Mouse (Mus musculus) ES-Bruce4 (cell line): ENCODE data around the gene BC025446. TPM values are rescaled to one million over a fixed set of nuclear protein-coding genes. Genes with fewer than 3 reads are reported as not detected.

ENCODE experiments used
- H3K27ac ChIP-seq: 2 replicates; pipeline ENCODE4 v1.5.1; 2012; ENCODE audit warnings: low read length, inconsistent platforms; ENCODE audit not compliant: insufficient read depth
- H3K27me3 ChIP-seq: 2 replicates; pipeline ENCODE4 v1.6.1; 2012; ENCODE audit warnings: mild to moderate bottlenecking, low read length, inconsistent platforms; ENCODE audit not compliant: control insufficient read depth, poor library complexity, insufficient read depth, severe bottlenecking
- H3K36me3 ChIP-seq: 2 replicates; pipeline ENCODE4 v1.6.1; 2012; ENCODE audit warnings: inconsistent platforms, mild to moderate bottlenecking, low read length, moderate library complexity; ENCODE audit not compliant: control insufficient read depth, poor library complexity, insufficient read depth, severe bottlenecking
- H3K4me1 ChIP-seq: one replicate; pipeline ENCODE4 v1.8.1; 2011; ENCODE audit warnings: low read length; ENCODE audit not compliant: control insufficient read depth, insufficient read depth
- H3K4me3 ChIP-seq: 2 replicates; pipeline ENCODE4 v1.5.1; 2011; ENCODE audit warnings: low read depth, mild to moderate bottlenecking, low read length
- H3K9ac ChIP-seq: 2 replicates; pipeline ENCODE4 v1.6.1; 2012; ENCODE audit warnings: low read depth, mild to moderate bottlenecking, inconsistent platforms; ENCODE audit not compliant: poor library complexity, severe bottlenecking
- H3K9me3 ChIP-seq: replicated peaks from 2 replicates; pipeline ENCODE4 v1.6.1; 2012; ENCODE audit warnings: mild to moderate bottlenecking, low read length, inconsistent platforms; ENCODE audit not compliant: control insufficient read depth, poor library complexity, insufficient read depth, severe bottlenecking
- CTCF ChIP-seq: IDR thresholded peaks from one replicate; pipeline ENCODE4 v1.8.1; 2011; ENCODE audit warnings: low read depth, low read length
- EP300 ChIP-seq: IDR thresholded peaks from 2 replicates; pipeline ENCODE4 v1.6.1; 2011; ENCODE audit warnings: low read depth, low read length; ENCODE audit not compliant: insufficient read depth
- POLR2A ChIP-seq: IDR thresholded peaks from one replicate; pipeline ENCODE4 v1.8.1; 2011; ENCODE audit warnings: low read length; ENCODE audit not compliant: insufficient read depth
- polyA plus RNA-seq: library from polyadenylated mRNA; stranded (reverse); fragments of >200 nt; gene quantifications from 2 replicates; pipeline ENCODE4 v1.2.4, GENCODE M21; 2011; ENCODE audit warnings: low read depth; ENCODE audit not compliant: missing spikeins, insufficient read depth, insufficient read length

The BC025446 gene
- polyA plus RNA-seq, 1 experiment = not detected

GRCm38 (mm10) chr15:75221942-75222341 lies 5.8 kb downstream of the BC025446 start:
- H3K36me3 ChIP-seq = no peaks in the 10 kb centered on the region
- H3K27me3 ChIP-seq = no peaks in the 10 kb centered on the region; the same call in 1 of the 2 replicates
- H3K4me3 ChIP-seq = no peak overlapping the region
- H3K4me1 ChIP-seq = no peaks in the 10 kb centered on the region
- H3K9ac ChIP-seq = no peak overlapping the region
- no peak overlapping the region for H3K27ac ChIP-seq
- peaks cover 19% of the 10 kb centered on the region for H3K9me3 ChIP-seq
- no peak for TF ChIP-seq POLR2A
- no peak for TF ChIP-seq CTCF
- TF ChIP-seq EP300 = no peak

- Histone ChIP-seq H3K27me3 (no peaks in the 10 kb centered on the region), H3K9ac (no peak overlapping the region), H3K36me3 (no peaks in the 10 kb centered on the region), H3K4me1 (no peaks in the 10 kb centered on the region), H3K4me3 (no peak overlapping the region), H3K27ac (no peak overlapping the region), H3K9me3 (no peaks in the 10 kb centered on the region)
- no peak for TF ChIP-seq EP300
- no peak for TF ChIP-seq POLR2A
- no peak for TF ChIP-seq CTCF
Measured at GRCm38 (mm10) chr15:75237736-75238288, 21.6 kb downstream of the BC025446 start.

GRCm38 (mm10) chr15:75240558-75240957 lies 24.4 kb downstream of the BC025446 start:
- Histone ChIP-seq H3K27ac (no peak overlapping the region), H3K9me3 (no peaks in the 10 kb centered on the region), H3K36me3 (no peaks in the 10 kb centered on the region), H3K4me1 (no peaks in the 10 kb centered on the region), H3K4me3 (no peak overlapping the region), H3K9ac (no peak overlapping the region), H3K27me3 (no peaks in the 10 kb centered on the region)
- TF ChIP-seq CTCF (no peak), EP300 (no peak)

- TF ChIP-seq CTCF = no peak
- no peak for TF ChIP-seq EP300
- no peak for TF ChIP-seq POLR2A
- no peaks in the 10 kb centered on the region for H3K27me3 ChIP-seq
Measured at GRCm38 (mm10) chr15:75242756-75243640, 26.8 kb downstream of the BC025446 start.

GRCm38 (mm10) chr15:75254671-75255070 lies 38.5 kb downstream of the BC025446 start:
- H3K36me3 ChIP-seq = no peaks in the 10 kb centered on the region
- H3K4me3 ChIP-seq = no peak overlapping the region
- no peaks in the 10 kb centered on the region for H3K4me1 ChIP-seq
- TF ChIP-seq POLR2A (no peak), EP300 (no peak), CTCF (no peak)
- H3K9ac ChIP-seq = no peak overlapping the region
- H3K27me3 ChIP-seq = no peaks in the 10 kb centered on the region
- no peak overlapping the region for H3K27ac ChIP-seq
- no peaks in the 10 kb centered on the region for H3K9me3 ChIP-seq

More at GRCm38 (mm10) chr15:75242756-75243640, 26.8 kb downstream of the BC025446 start:
- Histone ChIP-seq H3K4me3 (no peak overlapping the region), H3K36me3 (no peaks in the 10 kb centered on the region), H3K4me1 (no peaks in the 10 kb centered on the region), H3K9ac (no peak overlapping the region), H3K27ac (no peak overlapping the region), H3K9me3 (no peaks in the 10 kb centered on the region)

GRCm38 (mm10) chr15:75265863-75266262 lies 49.7 kb downstream of the BC025446 start:
- H3K9me3 ChIP-seq = no peaks in the 10 kb centered on the region; the same call in 1 of the 2 replicates
- no peaks in the 10 kb centered on the region for H3K27me3 ChIP-seq
- TF ChIP-seq EP300 = no peak
- TF ChIP-seq CTCF = no peak
- no peak for TF ChIP-seq POLR2A
- H3K36me3 ChIP-seq = no peaks in the 10 kb centered on the region
- no peak overlapping the region for H3K9ac ChIP-seq
- no peak overlapping the region for H3K27ac ChIP-seq
- H3K4me3 ChIP-seq = no peak overlapping the region
- H3K4me1 ChIP-seq = no peaks in the 10 kb centered on the region
